Mouse (Mus musculus) liver, embryonic 14.5 days (tissue): ENCODE measurements around the gene Fam160b1. TPM values are rescaled to one million over a fixed set of nuclear protein-coding genes. Genes with fewer than 3 reads are reported as not detected.

ENCODE experiments used
- ATAC-seq: fragments of 200-750 bp; cut with Nextera tagmentation; 2 replicates; pipeline ENCODE4 v1.8.0; 2017; ENCODE audit warnings: moderate number of reproducible peaks, mild to moderate bottlenecking, moderate library complexity; ENCODE audit not compliant: insufficient read depth
- DNase-seq, 3 experiments: peaks; one replicate each; pipeline ENCODE4 v3.0.0-alpha.2; 2012 to 2013; ENCODE audit warnings: low read depth in 3 of 3, low spot score in 3 of 3
- H3K27ac ChIP-seq: fragments of 300-500 bp; sonication (generic); 2 replicates; pipeline ENCODE4 v1.5.1; 2014; ENCODE audit warnings: moderate library complexity, mild to moderate bottlenecking, control low read depth, inconsistent platforms
- H3K27me3 ChIP-seq: fragments of 300-500 bp; sonication (generic); 2 replicates; pipeline ENCODE4 v1.6.1; 2014; ENCODE audit warnings: mild to moderate bottlenecking, low read length, moderate library complexity; ENCODE audit not compliant: control insufficient read depth, insufficient read depth
- H3K36me3 ChIP-seq: fragments of 300-500 bp; sonication (generic); replicated peaks from 2 replicates; pipeline ENCODE4 v1.6.1; 2014; ENCODE audit warnings: low read depth; ENCODE audit not compliant: control insufficient read depth, insufficient read depth
- H3K4me1 ChIP-seq, 2 experiments: fragments of 200-500 bp in 1 of 2; fragments of 300-500 bp in 1 of 2; sonication (generic) in 1 of 2; replicated peaks; 2 replicates each; pipeline ENCODE4 v1.6.1; 2012 to 2014; ENCODE audit warnings: antibody characterized with exemption in 1 of 2, inconsistent platforms in 1 of 2, low read length in 1 of 2; ENCODE audit not compliant: control insufficient read depth in 2 of 2, insufficient read depth in 2 of 2
- H3K4me2 ChIP-seq: fragments of 300-500 bp; sonication (generic); 2 replicates; pipeline ENCODE4 v1.6.1; 2014; ENCODE audit warnings: low read depth, mild to moderate bottlenecking, control low read depth, moderate library complexity
- H3K4me3 ChIP-seq, 2 experiments: fragments of 200-500 bp in 1 of 2; fragments of 300-500 bp in 1 of 2; sonication (generic) in 1 of 2; 2 replicates each; pipeline ENCODE4 v1.5.1; 2012 to 2014; ENCODE audit warnings: low read depth in 2 of 2, low read length in 2 of 2, mild to moderate bottlenecking in 2 of 2, control low read depth in 1 of 2, inconsistent platforms in 1 of 2, moderate library complexity in 1 of 2; ENCODE audit not compliant: insufficient read depth in 1 of 2
- H3K9ac ChIP-seq: fragments of 300-500 bp; sonication (generic); replicated peaks from 2 replicates; pipeline ENCODE4 v1.6.1; 2014; ENCODE audit warnings: mild to moderate bottlenecking, control low read depth, moderate library complexity
- H3K9me3 ChIP-seq: fragments of 300-500 bp; sonication (generic); 2 replicates; pipeline ENCODE4 v1.6.1; 2016; ENCODE audit warnings: low read length, mixed read lengths; ENCODE audit not compliant: control insufficient read depth
- CTCF ChIP-seq: IDR thresholded peaks from 2 replicates; pipeline ENCODE4 v1.5.1; 2016; ENCODE audit warnings: antibody characterized with exemption, low read depth, control low read depth
- EP300 ChIP-seq: IDR thresholded peaks from 2 replicates; pipeline ENCODE4 v1.6.1; 2016; ENCODE audit warnings: antibody characterized with exemption, low read depth
- WGBS: fragments of 180-500 bp; shearing (Covaris S2); extraction: QIAGEN DNeasy Blood & Tissue Kit; methylation state at CpG from one replicate; pipeline ENCODE4 v1.1.7; 2014; ENCODE audit not compliant: insufficient replicate concordance; 5-methylcytosine and 5-hydroxymethylcytosine counted together
- polyA plus RNA-seq, 2 experiments: library from polyadenylated mRNA; depleted of rRNA in 1 of 2; stranded (reverse) in 1 of 2; unstranded in 1 of 2; fragments of >200 nt; fragmentation: Nextera tagmentation in 1 of 2; extraction: Ambion mirVana in 1 of 2; gene quantifications; 2 replicates each; pipeline versions ENCODE4 v1.2.1 to v1.2.3; 2012 to 2014

Fam160b1 gene
- polyA plus RNA-seq, 2 experiments: 5.1 to 5.4 TPM

DNA sequence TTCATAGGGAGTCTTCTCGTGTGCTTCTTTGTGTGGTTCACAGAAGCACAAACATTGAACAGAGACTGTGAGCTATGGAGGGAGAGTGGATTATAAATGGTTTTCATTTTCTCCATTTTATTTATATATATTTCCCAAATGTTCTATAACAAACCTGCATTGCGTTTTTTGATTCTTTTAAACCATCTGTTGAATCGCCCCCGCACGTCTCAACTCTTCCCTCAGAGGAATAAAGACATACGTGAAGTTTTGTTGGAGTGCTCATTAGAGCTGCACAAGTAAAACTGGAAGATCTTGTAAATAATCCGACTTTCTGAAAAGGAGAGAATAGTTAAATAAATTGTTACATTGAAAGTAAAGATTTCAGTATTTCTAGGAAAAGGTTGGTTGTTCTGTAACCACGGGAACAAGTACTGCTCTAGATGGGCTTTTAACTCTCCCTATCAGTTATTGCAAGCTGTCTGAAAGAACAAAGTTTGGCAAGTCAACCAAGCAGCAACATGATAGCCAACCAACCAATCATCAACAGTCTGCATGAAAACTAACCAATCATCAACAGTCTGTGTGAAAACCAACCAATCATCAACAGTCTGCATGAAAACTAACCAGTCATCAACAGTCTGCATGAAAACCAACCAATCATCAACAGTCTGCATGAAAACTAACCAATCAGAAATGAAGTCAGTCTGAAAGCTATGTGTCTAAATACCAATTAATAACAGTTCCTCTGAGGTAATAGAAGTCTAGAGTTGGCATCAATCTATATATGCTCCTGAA lies 54.7 kb downstream of the Fam160b1 start:
- Histone ChIP-seq H3K36me3 (no peaks in the 10 kb centered on the region), H3K9me3 (no peaks in the 10 kb centered on the region), H3K27me3 (no peaks in the 10 kb centered on the region), H3K4me1 (peaks cover 0 to 15% of the 10 kb centered on the region in 2 experiments; a peak in 2 of 4 replicates), H3K9ac (no peak overlapping the region), H3K4me2 (no peak overlapping the region), H3K27ac (no peak overlapping the region), H3K4me3 (no peak overlapping the region)
- TF ChIP-seq CTCF (no peak), EP300 (no peak)
- no peak for DNase-seq
- 71% methylated on average over 8 of the region's 8 CpGs for WGBS
- no peak for ATAC-seq

DNA sequence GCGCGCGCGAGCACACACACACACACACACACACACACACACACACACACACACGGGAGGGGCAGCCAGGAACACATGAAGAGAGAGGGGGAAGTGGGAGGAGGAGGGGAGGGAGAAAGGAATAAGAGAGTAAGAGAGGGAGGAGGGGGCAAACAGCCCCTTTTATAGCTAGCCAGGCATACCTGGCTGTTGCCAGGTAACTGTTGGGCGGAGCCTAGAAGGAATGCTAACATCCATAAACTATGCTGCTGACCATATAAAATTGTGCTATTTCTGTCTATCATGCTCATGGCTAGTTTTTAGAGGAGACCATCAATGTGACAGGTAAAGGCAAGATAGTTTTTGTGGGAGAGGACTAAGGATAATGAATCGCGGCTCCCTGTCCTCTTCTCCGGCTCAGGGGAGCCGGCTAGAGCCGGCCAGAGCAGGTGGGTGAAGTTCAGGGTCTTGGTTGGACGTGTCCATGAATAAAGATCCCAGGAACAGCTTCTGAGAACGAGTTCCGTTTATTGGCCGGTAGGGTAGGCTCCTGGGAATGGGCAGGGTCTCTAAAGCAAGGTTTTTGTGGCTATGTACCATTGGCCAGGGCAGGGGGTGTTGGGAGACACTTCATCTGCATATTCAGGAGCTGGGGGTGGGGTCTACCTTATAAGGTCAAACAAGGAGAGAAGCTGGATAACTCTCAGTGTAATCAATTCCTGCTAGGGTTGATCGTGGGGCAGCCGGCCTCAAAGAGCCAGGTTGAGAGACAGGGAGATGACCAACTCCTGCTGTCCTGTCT lies 57.5 kb downstream of the Fam160b1 start:
- 29% methylated on average over 17 of the region's 17 CpGs for WGBS
- ATAC-seq (peak; percentile 21; the same call in 1 of the 2 replicates), DNase-seq (no peak)
- Histone ChIP-seq H3K27me3 (no peaks in the 10 kb centered on the region), H3K9ac (no peak overlapping the region), H3K27ac (no peak overlapping the region), H3K4me1 (peaks cover 0 to 8% of the 10 kb centered on the region in 2 experiments; a peak in 2 of 4 replicates), H3K36me3 (no peaks in the 10 kb centered on the region), H3K9me3 (no peaks in the 10 kb centered on the region), H3K4me2 (peak overlapping the region; percentile 32), H3K4me3 (peak overlapping the region in 1 of 2 experiments; percentile 33; a peak in 2 of 4 replicates)
- no peak for TF ChIP-seq EP300
- TF ChIP-seq CTCF: no peak

DNA sequence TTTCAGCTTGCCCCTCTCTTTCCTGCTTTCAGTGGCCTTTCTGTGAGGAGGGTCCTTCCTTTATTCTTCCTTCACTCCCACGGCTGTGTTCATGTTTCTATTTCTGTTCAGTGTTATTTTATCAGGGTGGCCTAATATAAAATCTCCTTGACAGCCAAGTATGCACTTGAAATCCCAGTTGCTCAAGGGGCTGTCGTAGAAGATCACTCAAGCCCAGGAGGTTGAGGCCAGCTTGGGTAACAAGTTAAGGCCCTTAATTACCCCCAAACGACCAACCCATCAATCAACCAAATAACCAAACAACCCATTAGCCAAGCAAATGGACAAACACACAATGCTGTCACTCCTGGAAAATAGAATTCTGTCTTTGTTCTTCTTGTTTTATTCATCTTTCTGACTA lies 62.9 kb downstream of the Fam160b1 start:
- no peak for DNase-seq
- no peak for TF ChIP-seq EP300
- TF ChIP-seq CTCF: no peak

DNA sequence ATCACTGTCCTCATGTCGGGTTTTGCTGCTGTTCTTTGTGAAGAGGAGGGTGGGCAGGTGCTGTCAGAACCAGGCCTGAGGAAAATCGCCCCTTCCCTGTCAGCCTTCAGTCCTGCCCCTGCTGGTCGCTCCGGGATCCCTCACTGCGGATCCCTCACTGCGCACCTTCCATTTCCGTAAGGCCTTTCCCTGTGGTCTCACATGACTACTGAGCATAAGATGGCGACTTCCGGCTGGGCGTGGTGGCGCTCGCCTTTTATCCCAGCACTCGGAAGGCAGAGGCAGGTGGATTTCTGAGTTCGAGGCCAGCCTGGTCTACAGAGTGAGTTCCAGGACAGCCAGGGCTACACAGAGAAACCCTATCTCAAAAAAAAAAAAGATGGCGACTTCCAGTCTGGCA lies 64.8 kb downstream of the Fam160b1 start:
- DNase-seq (no peak), ATAC-seq (no peak)
- H3K9me3 ChIP-seq: no peaks in the 10 kb centered on the region
- no peak overlapping the region for H3K4me2 ChIP-seq
- no peaks in the 10 kb centered on the region for H3K36me3 ChIP-seq
- no peaks in the 10 kb centered on the region; the same call in 1 of the 2 replicates for H3K27me3 ChIP-seq
- no peaks in the 10 kb centered on the region for H3K4me1 ChIP-seq
- H3K9ac ChIP-seq: no peak overlapping the region
- 76% methylated on average over 15 of the region's 15 CpGs for WGBS
- no peak overlapping the region for H3K27ac ChIP-seq
- TF ChIP-seq EP300 (no peak), CTCF (no peak)
- H3K4me3 ChIP-seq: no peak overlapping the region

More for the DNA sequence above, 62.9 kb downstream of the Fam160b1 start:
- no peaks in the 10 kb centered on the region for H3K36me3 ChIP-seq
- no peak overlapping the region for H3K4me2 ChIP-seq
- H3K9ac ChIP-seq: no peak overlapping the region
- H3K4me3 ChIP-seq: no peak overlapping the region
- 36% methylated on average over 3 of the region's 3 CpGs for WGBS
- ATAC-seq: no peak
- peaks cover 0 to 3% of the 10 kb centered on the region in 2 experiments; a peak in 1 of 4 replicates for H3K4me1 ChIP-seq
- H3K27me3 ChIP-seq: no peaks in the 10 kb centered on the region; the same call in 1 of the 2 replicates
- H3K9me3 ChIP-seq: no peaks in the 10 kb centered on the region
- H3K27ac ChIP-seq: no peak overlapping the region

DNA sequence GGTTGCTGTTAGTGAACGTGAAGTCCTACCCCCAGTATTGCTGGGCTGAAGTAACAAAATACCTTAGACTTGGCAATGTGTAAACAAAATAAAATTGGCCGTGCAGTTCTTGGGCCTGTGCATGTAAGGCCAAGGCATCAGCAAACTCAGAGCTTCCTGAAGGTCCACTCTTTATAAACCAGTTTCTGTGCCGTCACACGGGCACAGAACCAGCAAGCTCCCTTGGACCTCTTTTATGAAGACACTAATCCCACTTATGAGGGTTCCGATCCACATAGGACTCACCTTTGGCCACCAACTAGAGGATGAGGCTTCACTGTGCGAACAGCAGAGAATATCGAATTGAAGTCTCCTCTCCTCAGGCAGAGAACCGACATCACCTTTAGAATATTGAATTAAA lies 66.4 kb downstream of the Fam160b1 start:
- DNase-seq (no peak), ATAC-seq (no peak)
- no peaks in the 10 kb centered on the region; the same call in 1 of the 2 replicates for H3K27me3 ChIP-seq
- H3K36me3 ChIP-seq: no peaks in the 10 kb centered on the region
- TF ChIP-seq EP300: no peak
- no peak for TF ChIP-seq CTCF
- H3K4me1 ChIP-seq: no peaks in the 10 kb centered on the region
- H3K4me2 ChIP-seq: no peak overlapping the region
- no peaks in the 10 kb centered on the region for H3K9me3 ChIP-seq
- no peak overlapping the region for H3K4me3 ChIP-seq
- H3K27ac ChIP-seq: no peak overlapping the region
- 71% methylated on average over 8 of the region's 8 CpGs for WGBS
- H3K9ac ChIP-seq: no peak overlapping the region
